Mouse (Mus musculus) c-Kit-positive CD71-positive TER-119-positive erythroid progenitor cells, embryonic 14.5 days (primary cell): ENCODE measurements around the gene Mef2a.
A peak's percentile ranks its signal among the peaks of the same experiment; 100 is the strongest.

Source experiments
- DNase-seq: peaks from one replicate; pipeline ENCODE4 v3.0.0-alpha.2; 2013; ENCODE audit warnings: low spot score

The Mef2a gene

DNA sequence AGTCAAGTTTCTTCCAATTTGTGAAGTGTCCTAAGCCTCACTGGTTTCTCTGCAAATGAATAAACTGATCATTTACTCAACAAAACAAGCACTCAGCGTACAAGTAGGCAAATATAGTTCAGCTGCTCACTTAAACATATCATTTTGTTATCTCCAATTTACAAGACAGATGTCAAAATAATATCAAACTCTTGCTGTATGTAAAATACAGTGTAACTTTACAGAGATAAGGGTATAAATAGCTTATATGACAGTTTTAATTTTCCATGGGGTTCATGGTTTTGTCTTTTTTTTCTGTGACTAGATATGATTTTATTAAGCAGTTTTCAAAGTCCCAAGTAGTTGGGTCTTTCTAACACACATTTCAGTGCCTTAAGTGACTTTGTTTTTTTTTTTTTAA is 127.4 kb downstream of the Mef2a start:
- no peak for DNase-seq

GRCm38 (mm10) chr7:67243894-67244282 is 128.8 kb downstream of the Mef2a start:
- DNase-seq: no peak

DNA sequence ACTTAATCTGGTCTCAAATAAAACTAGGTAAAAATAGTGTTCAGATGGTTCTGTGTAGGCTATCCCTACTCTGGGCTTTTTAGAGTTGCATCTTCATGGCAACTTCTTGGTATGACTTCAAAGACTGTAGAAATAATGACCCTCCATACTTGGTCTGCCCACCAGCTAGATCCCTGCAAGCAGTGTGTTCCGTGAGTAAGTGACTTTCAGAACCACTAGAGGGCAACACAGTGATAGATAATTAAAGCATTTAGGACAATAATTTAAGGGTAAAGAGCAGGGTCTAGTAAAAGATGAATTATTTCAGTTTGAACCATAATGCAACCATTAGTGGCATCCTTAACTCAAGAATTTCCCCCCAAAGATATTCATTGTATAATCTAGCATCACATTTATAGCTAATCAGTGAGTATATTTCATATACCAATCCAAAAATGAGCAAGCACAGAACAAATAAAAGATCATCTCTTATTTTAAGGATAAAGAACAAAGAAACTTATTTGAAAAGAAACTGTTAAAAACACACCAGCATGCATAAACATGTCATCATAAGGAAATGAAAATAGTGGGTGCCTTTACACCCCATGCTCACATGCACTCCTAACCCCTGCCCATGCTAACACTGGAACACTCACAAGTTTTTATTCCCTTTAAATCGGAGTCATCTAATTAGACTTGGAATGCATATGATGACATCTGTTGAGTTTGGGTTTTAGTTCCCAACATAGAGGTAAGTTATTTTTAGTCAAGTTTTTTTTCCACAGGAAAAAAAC is 129.4 kb downstream of the Mef2a start:
- no peak for DNase-seq

DNA sequence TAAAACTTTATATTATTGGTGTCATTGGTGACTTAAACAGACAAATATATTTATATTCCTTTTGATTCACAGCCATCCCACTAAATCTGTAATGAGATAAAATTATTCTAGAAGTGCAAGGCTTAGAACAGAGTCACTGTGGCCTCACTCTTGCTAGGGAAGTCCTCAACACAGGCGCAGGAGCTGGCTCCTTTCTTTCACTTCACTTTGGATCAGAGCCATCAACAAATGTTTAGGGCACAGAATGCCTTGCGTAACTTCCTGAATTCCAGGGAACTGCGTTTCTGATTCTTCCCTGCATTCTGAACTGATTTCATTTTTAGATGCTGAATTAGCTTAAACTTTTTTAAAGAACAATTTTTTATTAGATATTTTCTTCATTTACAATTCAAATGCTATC is 130.7 kb downstream of the Mef2a start:
- no peak for DNase-seq

GRCm38 (mm10) chr7:67237752-67238151 is 134.9 kb downstream of the Mef2a start:
- no peak for DNase-seq

DNA sequence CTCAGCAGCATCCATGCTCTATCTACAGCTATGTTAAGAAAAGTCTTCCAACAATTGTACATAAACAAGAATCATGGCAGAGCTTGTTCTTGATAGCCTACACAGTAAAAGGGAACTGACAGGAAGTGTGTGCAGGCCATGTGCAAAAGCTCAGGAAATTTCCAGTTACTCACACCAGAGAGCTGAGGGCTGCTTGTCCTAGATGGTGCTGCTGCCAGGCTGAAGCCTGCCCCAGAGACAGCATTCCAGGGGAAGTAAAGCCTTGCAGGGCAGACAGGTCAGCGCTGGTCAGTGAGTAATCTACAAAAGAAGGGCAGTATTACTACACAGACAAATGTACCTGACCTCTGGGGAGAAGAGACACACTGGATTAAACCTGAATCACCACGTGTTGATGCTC is 136.3 kb downstream of the Mef2a start:
- DNase-seq: no peak

DNA sequence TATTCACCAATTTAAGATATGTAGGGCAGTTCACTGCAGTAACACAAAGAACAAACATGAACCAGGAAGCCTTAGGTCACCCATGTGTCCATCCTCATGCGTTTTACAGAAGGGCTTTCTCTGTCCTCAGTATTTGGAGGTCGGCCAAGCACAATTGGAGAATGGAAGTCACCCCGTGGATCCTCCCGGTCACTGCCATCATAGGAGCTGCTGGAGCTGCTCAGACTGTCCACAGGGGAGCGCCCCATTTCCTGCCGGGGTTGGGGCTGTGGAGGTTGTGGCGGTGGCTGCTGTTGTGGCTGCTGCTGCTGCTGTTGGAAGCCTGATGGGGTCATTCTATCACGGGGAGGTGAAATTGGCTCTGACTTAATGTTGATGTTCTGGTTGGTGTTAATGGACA is 137.9 kb downstream of the Mef2a start:
- no peak for DNase-seq

DNA sequence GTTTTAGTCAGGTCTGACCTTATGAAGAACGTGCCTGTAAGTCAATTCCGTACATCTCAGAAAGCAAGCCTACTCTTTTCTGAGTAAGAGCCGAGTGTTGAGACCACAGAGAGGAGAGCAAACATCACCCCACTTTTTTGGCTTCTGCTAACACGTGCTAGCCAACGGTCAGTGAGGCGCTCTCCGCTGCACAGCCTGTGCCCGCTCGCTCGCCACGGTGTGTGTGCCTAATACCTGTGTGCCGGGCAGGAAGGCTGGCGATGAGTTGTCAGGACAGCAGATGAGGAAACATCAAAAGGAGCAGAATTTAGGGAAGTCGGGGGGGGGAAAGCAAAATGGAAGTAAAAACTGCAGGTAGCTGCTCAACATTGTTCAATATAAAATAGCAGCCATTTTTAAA is 140.2 kb downstream of the Mef2a start:
- no peak for DNase-seq

GRCm38 (mm10) chr7:67230640-67231140 is 142.0 kb downstream of the Mef2a start:
- no peak for DNase-seq

DNA sequence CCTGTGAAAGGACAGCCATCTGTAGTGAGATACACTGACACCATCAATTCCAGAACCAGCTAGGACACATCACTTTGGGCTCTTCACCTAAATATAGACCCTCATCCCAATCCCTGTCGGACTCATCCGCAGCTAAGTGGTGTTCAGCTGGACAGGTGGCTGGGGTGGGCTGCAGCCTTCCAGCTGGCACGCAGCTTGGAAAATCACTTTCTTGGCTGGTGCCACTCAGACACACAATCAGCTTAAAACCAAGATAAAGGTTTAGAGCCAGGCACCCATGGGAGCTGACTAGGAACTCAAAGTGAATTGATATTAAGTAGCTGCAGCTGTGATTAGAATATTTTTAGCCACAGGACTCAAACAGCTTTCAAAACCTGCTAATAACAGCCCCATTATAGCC is 142.4 kb downstream of the Mef2a start:
- no peak for DNase-seq

DNA sequence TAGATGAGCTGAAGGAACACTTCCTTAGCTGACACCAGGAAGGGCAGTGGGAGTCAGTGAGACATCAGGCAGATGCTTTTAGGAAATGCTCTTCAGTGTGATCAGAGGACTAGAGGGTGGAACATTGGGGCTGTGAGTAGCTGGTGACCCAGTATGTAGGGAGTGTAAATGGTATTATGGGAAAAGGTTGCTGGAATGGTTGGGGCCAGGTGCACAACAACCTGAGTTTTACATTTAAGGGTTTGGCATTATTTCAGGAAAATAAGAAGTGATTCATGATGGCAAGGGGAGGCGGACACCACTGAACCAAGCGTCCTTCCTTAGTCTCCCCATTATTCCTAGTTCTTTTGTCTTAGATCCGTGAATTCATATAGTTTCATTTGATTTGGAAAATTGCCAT is 143.0 kb downstream of the Mef2a start:
- DNase-seq: no peak

DNA sequence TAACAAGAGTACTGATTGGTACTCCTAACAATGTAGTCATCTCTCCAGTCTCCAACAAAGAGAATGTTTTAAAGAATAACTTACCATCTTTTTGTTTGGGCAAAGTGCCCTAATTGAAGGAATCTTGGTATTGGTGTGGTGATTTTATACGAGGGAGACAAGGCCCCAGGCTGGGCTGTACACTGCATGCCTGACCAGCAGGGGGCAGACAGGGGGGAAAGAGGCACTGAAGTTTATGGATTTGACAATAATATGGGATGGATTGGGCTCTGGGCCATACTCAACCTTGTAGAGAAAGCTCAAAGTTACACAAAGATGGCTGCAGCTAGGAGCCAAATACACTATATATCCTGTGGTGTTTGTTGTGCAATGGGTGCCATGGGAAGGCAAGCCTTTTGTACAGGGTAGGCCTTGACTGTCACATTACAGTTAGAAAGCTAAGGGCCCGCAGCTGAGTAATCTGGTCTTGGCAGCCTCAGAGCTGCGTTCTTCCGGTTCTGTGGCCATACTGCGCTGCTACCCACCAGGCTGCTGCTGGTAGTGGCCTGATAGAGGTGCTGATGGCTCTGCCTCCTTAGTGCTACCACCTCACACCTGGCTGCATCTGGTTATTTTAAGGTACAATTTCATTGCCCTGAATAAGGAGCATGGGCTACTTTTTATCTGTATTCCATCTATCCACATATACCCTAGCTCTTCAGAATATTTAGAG is 143.6 kb downstream of the Mef2a start:
- DNase-seq: no peak

DNA sequence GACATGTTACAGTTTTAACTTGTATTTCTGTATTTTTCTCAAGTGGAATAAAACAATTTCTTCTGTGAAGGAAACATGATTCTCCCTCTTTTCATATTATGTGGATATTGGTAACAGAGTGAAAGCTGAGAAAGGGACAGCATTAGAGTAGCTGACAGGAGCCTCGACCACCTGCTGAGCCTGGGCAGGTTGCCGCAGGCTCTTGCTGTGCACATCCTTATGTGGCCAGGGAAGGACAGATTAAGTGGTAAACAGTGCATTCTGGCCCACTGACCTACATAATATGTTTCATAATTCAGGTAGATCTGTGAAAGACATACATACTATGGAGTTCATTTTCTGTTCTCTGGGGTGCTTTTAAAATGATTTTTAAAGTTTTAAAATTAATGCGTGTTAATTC is 144.3 kb downstream of the Mef2a start:
- no peak for DNase-seq

DNA sequence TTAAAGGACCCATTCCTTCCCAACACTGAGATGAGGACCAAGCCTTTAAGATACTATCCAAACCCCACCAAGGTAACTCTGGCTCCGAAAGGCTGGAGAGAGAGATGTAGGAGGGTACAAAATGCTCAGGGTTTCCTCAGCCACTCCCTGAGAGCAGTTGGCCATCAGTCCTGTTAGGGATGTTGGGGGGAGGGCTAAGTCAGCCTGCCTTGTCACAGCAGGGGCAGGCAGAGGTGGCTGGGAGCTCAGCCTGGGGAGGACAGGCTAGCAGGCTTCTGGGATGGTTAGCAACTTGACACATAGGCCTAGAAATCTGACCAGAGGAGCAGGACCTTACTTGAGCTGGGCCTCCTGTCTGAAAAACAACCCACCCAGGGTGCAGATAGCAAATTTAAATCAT is 145.1 kb downstream of the Mef2a start:
- no peak for DNase-seq

GRCm38 (mm10) chr7:67225943-67226625 is 146.6 kb downstream of the Mef2a start:
- no peak for DNase-seq

DNA sequence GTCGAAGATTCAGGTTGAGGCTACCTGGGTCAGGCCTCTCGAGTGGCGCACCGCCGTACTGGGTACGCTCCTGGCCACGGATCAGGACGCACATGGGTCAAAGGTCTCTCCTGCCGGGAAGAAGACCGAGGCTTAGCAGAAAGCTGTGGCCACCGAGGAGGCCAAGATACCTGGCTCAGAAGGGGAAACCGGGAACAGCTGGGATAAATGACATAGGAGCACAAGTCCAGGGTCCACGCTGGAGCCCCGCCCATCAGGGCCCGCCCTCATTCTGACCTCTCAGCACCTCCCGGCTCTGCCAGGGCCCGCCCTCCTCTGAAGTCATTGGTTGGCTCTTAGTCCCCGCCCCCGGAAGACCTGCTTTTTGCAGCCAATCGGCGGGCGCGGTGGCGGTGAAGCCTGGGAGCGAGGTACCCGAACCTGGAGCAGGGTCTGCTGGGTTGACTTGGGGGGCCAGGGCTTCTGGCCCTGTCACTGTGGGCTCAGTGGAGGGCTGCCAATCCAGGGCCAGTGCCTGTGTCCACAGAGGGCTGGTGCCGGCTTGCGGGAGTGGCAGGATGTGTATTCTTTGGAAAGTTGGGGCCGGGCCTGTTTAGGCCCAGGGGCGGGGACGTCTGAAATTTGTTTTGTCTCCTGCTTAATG is 150.3 kb downstream of the Mef2a start, which contains the start of gene Lysmd4:
Gene Lysmd4 (plus strand): TSS at position 325 of the 643 bp plus-strand sequence.
- DNase-seq: peak; percentile 89

- peak; percentile 57 for DNase-seq
Observed at GRCm38 (mm10) chr7:67217025-67217424, 155.6 kb downstream of the Mef2a start.

DNA sequence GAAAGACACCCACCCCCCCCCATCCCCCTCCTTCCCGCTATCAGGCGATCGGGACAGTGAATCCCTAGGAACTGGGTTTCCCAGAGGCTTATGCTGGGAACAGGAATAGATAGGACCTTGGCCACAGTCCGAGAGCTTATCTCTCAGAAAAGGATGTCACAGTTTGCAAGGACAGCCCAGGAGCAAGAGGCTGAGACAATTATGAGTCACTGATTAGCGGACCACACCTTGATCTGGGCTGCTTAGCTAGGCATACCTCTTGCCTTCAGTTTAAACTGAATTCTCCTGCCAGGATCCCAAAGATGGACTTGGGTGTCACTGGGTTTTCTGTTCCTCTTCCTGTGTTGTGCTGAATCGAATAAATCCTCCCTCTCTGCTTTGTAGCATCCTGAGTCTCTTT is 156.3 kb downstream of the Mef2a start:
- no peak for DNase-seq

GRCm38 (mm10) chr7:67213589-67213988 is 159.1 kb downstream of the Mef2a start:
- no peak for DNase-seq

GRCm38 (mm10) chr7:67211971-67212370 is 160.7 kb downstream of the Mef2a start:
- no peak for DNase-seq

- no peak for DNase-seq
Observed at GRCm38 (mm10) chr7:67211341-67211740, 161.3 kb downstream of the Mef2a start.
